Mouse (Mus musculus): ENCODE measurements around the gene Dedd2. TPM values are rescaled to one million over a fixed set of nuclear protein-coding genes. Genes with fewer than 3 reads are reported as not detected.
A peak's percentile ranks its signal among the peaks of the same experiment; 100 is the strongest.
"Not testable (repeated sequence)": the region's sequence is repeated elsewhere in the genome, so short reads cannot be mapped to it uniquely, and the experiment has no call there.

The Dedd2 gene
- total and polyA plus RNA-seq, 3 experiments: 25.2 to 36.6 TPM; not detected in 1

- peaks cover 0 to 20% of the 10 kb centered on the region in 2 experiments; a peak in 2 of 4 replicates for H3K36me3 ChIP-seq (ENCODE audit: control insufficient read depth in 1 of 2, insufficient read depth in 2 of 2, low read length in 2 of 2)
- peak; percentile 65 for DNase-seq (ENCODE audit: low read depth, low spot score)
- peak overlapping the region; percentile 93 for H3K27ac ChIP-seq (ENCODE audit: control insufficient read depth, low read depth, low read length)
- H3K4me1 ChIP-seq (ENCODE audit: control insufficient read depth in 1 of 2, insufficient read depth in 2 of 2, low read length in 2 of 2): peaks cover 7 to 26% of the 10 kb centered on the region in 2 experiments; a peak in 3 of 4 replicates
- TF ChIP-seq ETS1 (IDR thresholded peaks at IDR 0.05; ENCODE audit: low read depth, low read length): 0 out of 2 replicates have a peak, but pooled peaks have one; percentile 0
- no peak for TF ChIP-seq CHD1 (IDR thresholded peaks at IDR 0.05; ENCODE audit: low read depth, low read length)
- H3K79me2 ChIP-seq (ENCODE audit: control insufficient read depth, insufficient read depth, low read length, poor library complexity): peaks cover 20% of the 10 kb centered on the region
- H3K9me3 ChIP-seq (replicated peaks; ENCODE audit: insufficient read depth, low read length): no peaks in the 10 kb centered on the region
- no peaks in the 10 kb centered on the region for H3K27me3 ChIP-seq (ENCODE audit: control insufficient read depth in 1 of 2, insufficient read depth in 2 of 2, low read length in 2 of 2)
- H3K9ac ChIP-seq (ENCODE audit: control insufficient read depth, low read depth, low read length, poor library complexity, severe bottlenecking): peak overlapping the region; percentile 61
- H3K4me3 ChIP-seq (ENCODE audit: control insufficient read depth in 1 of 2, insufficient read depth in 1 of 2, low read depth in 2 of 2, low read length in 2 of 2): peak overlapping the region in 1 of 2 experiments; percentile 9; a peak in 1 of 4 replicates
Measured at GRCm38 (mm10) chr7:25266180-25266962, 46.0 kb upstream of the Dedd2 start.

DNA sequence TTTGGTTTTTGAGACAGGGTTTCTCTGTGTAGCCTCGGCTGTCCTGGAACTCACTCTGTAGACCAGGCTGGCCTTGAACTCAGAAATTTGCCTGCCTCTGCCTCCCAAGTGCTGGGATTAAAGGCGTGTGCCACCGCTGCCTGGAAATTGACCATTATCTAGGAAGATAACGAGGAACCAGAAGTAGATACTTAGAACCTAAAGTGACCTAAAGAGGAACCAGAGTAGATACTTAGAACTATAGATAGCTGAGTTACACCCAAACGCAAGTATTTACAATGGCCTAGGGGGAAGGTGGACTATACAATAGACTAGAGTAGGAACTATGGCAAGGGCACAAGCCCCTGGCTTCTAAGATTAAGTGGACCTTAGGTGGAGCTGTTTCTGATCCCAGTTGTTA is 45.3 kb upstream of the Dedd2 start:
- H3K4me1 ChIP-seq (ENCODE audit: control insufficient read depth in 1 of 2, insufficient read depth in 2 of 2, low read length in 2 of 2): peaks cover 7 to 26% of the 10 kb centered on the region in 2 experiments; a peak in 3 of 4 replicates
- not testable (repeated sequence) for H3K27me3 ChIP-seq (ENCODE audit: control insufficient read depth in 1 of 2, insufficient read depth in 2 of 2, low read length in 2 of 2)

DNA sequence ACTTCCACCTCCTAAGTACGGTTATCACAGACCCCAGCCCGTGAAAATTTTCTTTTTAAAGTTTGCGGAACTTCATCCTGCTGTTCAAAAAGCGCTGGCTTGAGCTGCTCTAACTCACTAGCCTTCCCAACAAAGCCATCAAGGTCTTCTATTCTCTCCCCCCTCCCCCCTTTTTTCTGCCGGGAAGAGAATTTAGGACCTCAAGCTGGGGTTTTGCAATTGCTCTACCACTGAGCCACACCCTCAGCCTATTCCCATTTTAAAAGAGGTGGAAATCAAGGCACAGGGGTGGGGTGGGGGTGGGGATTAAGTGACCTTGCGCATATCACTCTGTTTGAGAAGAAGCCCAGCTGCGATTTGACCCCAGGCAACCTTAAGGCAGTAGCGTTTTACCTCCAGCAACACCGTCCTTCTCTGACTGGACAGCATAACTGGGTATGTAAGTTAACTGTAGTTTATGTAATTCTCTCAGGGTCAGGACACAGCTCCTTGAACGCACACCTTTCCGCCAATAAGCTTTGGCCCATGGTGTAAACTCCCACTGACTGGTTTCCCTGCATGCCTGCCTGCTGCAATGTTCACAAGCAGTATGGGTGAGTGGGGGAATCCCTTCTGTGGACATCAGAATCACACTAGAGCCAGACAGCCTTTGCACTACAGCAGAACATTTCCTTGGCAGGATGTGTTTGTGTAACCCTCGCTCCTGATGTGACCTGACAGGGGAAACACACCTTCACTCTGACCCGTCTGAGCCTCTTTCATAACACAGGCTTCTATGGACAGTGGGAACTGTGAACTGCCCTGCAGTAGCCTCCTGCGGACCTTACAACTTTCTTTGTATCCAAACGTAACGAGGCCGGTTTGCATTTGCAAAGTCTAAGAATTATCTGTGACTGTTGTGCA is 43.8 kb upstream of the Dedd2 start:
- no peak overlapping the region for H3K27ac ChIP-seq (ENCODE audit: control insufficient read depth, low read depth, low read length)
- TF ChIP-seq E2F4 (IDR thresholded peaks at IDR 0.05; ENCODE audit: borderline replicate concordance, low read depth, low read length) (no peak), MAX (IDR thresholded peaks at IDR 0.05; ENCODE audit: low read length) (no peak), POLR2AphosphoS5 (IDR thresholded peaks at IDR 0.05; ENCODE audit: borderline replicate concordance, low read depth, low read length) (no peak), ZNF384 (IDR thresholded peaks at IDR 0.05; ENCODE audit: low read depth, low read length) (no peak), MAZ (IDR thresholded peaks at IDR 0.05; ENCODE audit: low read depth, low read length) (no peak), SIN3A (IDR thresholded peaks at IDR 0.05; ENCODE audit: low read length) (no peak), EP300 (IDR thresholded peaks at IDR 0.05; ENCODE audit: low read depth in 1 of 2, low read length in 2 of 2) (no peak), GABPA (IDR thresholded peaks at IDR 0.05; ENCODE audit: low read depth, low read length) (no peak), MEF2A (IDR thresholded peaks at IDR 0.05; ENCODE audit: extremely low read depth, insufficient replicate concordance, low read depth, low read length, poor library complexity, severe bottlenecking) (no peak), ELF1 (IDR thresholded peaks at IDR 0.05; ENCODE audit: low read depth, low read length) (no peak), CTCF (IDR thresholded peaks at IDR 0.05 in 2 of 3, conservative IDR thresholded peaks at IDR 0.05 in 1 of 3; ENCODE audit: control insufficient read depth in 1 of 3, insufficient read depth in 1 of 3, low read depth in 2 of 3, low read length in 3 of 3, poor library complexity in 1 of 3, severe bottlenecking in 1 of 3) (no peak), SMC3 (IDR thresholded peaks at IDR 0.05; ENCODE audit: low read depth, low read length) (no peak)
- no peak for DNase-seq (ENCODE audit: low read depth, low spot score)
- peaks cover 0 to 12% of the 10 kb centered on the region in 2 experiments; a peak in 2 of 4 replicates for H3K36me3 ChIP-seq (ENCODE audit: control insufficient read depth in 1 of 2, insufficient read depth in 2 of 2, low read length in 2 of 2)
- H3K9me3 ChIP-seq (replicated peaks; ENCODE audit: insufficient read depth, low read length): no peaks in the 10 kb centered on the region
- no peak overlapping the region for H3K9ac ChIP-seq (ENCODE audit: control insufficient read depth, low read depth, low read length, poor library complexity, severe bottlenecking)
- H3K79me2 ChIP-seq (ENCODE audit: control insufficient read depth, insufficient read depth, low read length, poor library complexity): peaks cover 9% of the 10 kb centered on the region
- H3K27me3 ChIP-seq (ENCODE audit: control insufficient read depth in 1 of 2, insufficient read depth in 2 of 2, low read length in 2 of 2): no peaks in the 10 kb centered on the region
- peaks cover 7 to 14% of the 10 kb centered on the region in 2 experiments; a peak in 3 of 4 replicates for H3K4me1 ChIP-seq (ENCODE audit: control insufficient read depth in 1 of 2, insufficient read depth in 2 of 2, low read length in 2 of 2)
- no peak overlapping the region for H3K4me3 ChIP-seq (ENCODE audit: control insufficient read depth in 1 of 2, insufficient read depth in 1 of 2, low read depth in 2 of 2, low read length in 2 of 2)

More for the DNA sequence above, 45.3 kb upstream of the Dedd2 start:
- 0 out of 2 replicates have a peak, but pooled peaks have one; percentile 18 for TF ChIP-seq ZNF384 (IDR thresholded peaks at IDR 0.05; ENCODE audit: low read depth, low read length)
- peak in 1 of 2 experiments; percentile 57; a peak in 3 of 4 replicates for TF ChIP-seq EP300 (IDR thresholded peaks at IDR 0.05; ENCODE audit: low read depth in 1 of 2, low read length in 2 of 2)
- peak; percentile 75 for TF ChIP-seq GATA1 (IDR thresholded peaks at IDR 0.05; ENCODE audit: low read depth, low read length)
- 0 out of 2 replicates have a peak, but pooled peaks have one; percentile 42 for TF ChIP-seq TBP (IDR thresholded peaks at IDR 0.05; ENCODE audit: low read depth, low read length)
- TF ChIP-seq TCF12 (IDR thresholded peaks at IDR 0.05; ENCODE audit: low read depth, low read length): 0 out of 2 replicates have a peak, but pooled peaks have one; percentile 18
- peaks cover 0 to 20% of the 10 kb centered on the region in 2 experiments; a peak in 2 of 4 replicates for H3K36me3 ChIP-seq (ENCODE audit: control insufficient read depth in 1 of 2, insufficient read depth in 2 of 2, low read length in 2 of 2)
- H3K9me3 ChIP-seq (replicated peaks; ENCODE audit: insufficient read depth, low read length); H3K9ac ChIP-seq (ENCODE audit: control insufficient read depth, low read depth, low read length, poor library complexity, severe bottlenecking); H3K4me3 ChIP-seq (ENCODE audit: control insufficient read depth in 1 of 2, insufficient read depth in 1 of 2, low read depth in 2 of 2, low read length in 2 of 2): not testable (repeated sequence)
- H3K79me2 ChIP-seq (ENCODE audit: control insufficient read depth, insufficient read depth, low read length, poor library complexity): peaks cover 19% of the 10 kb centered on the region
- DNase-seq (ENCODE audit: low read depth, low spot score): peak; percentile 62
- H3K27ac ChIP-seq (ENCODE audit: control insufficient read depth, low read depth, low read length): peak overlapping the region; percentile 93
